Mouse (Mus musculus): ENCODE measurements at regions not wholly inside any gene's neighbourhood (a gene's known extent, or its start where the extent isn't known, plus 50 kb on each side); places are given as distances from the start of the nearest gene placed in this dataset.

DNA sequence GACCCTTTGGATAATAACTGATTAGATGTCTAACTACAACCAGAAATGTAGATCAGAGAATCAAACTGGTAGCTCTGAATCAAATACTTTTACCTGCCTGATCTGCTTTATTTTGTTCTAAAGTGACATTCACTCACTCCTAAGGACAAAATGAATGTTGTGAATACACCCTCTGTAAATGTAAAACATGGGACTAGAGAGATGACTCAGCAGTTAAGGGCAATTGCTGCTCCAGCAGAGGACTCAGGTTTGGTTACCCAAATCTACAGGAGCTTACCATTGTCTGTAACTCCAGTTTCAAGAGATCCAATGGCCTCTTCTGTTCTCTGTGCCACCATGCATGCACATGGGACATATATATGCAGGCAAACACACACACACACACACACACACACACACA is 57.0 kb upstream of the Tnfsf11 start:
- Histone ChIP-seq H3K4me3 (no peak overlapping the region), H3K27ac (no peak overlapping the region)
- TF ChIP-seq CTCF (IDR thresholded peaks at IDR 0.05), result no peak
- intact Hi-C loops (cut with DNase I), result loop anchor here (5.0 kb wide), 1 partner anchor 73 kb away; no protein-coding TSS in a partner anchor
- DNase-seq (ENCODE audit: extremely low spot score in 1 of 2, low spot score in 2 of 2), result no peak

DNA sequence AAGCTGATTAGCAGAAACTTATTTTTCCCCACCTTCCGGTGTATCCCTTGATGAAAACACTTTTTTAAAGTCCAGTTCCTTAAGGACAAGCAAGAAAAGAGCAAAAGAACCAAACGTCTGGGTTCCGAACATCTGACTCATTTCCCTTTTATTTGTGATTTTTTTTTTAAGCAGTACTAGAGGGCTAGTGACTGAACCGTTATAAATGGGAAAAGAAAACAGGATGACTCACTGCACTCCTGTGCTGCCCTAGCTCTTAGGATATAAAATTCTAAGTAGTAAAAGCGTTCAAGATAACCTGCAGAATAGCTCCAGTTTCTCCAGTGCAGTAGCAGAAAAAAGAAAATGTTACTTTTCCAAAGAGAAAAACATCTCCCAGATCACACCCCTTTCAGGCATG is 55.3 kb upstream of the Tnfsf11 start:
- no peak for DNase-seq (ENCODE audit: extremely low spot score in 1 of 2, low spot score in 2 of 2)
- TF ChIP-seq CTCF (IDR thresholded peaks at IDR 0.05), result no peak
- H3K4me3 ChIP-seq, result no peak overlapping the region
- H3K27ac ChIP-seq, result no peak overlapping the region
- intact Hi-C loops (cut with DNase I), result loop anchor here (5.0 kb wide), 1 partner anchor 71 kb away; no protein-coding TSS in a partner anchor

Measured in left cerebral cortex, adult 2 months (tissue).